Mouse (Mus musculus) erythroblast, adult 5-6 weeks (primary cell): ENCODE measurements around the gene Olfr457. TPM values are rescaled to one million over a fixed set of nuclear protein-coding genes. Genes with fewer than 3 reads are reported as not detected.
"Not testable (repeated sequence)": the region's sequence is repeated elsewhere in the genome, so short reads cannot be mapped to it uniquely, and the experiment has no call there.

Experiments
- ATAC-seq: replicated peaks from 2 replicates; pipeline ENCODE4 v1.8.0; 2016; ENCODE audit warnings: moderate number of reproducible peaks, mild to moderate bottlenecking, moderate TSS enrichment, inconsistent platforms; ENCODE audit not compliant: poor library complexity, low FRiP score, severe bottlenecking
- total RNA-seq, 2 experiments: library from RNA; stranded (forward) in 1 of 2; stranded (reverse) in 1 of 2; fragments of 150-400 nt in 1 of 2; fragments of 200-764, 138-1000 nt in 1 of 2; gene quantifications; 2 replicates each; pipeline versions ENCODE4 v1.2.3 to v1.2.4; 2015 to 2017; ENCODE audit warnings: low replicate concordance in 2 of 2

Olfr457 gene
- not detected in 2 replicates for total RNA-seq (2015; ENCODE audit: low replicate concordance)
- 0.42 TPM in 1 of 2 replicates, not detected in the other for total RNA-seq (2017; ENCODE audit: low replicate concordance)

DNA sequence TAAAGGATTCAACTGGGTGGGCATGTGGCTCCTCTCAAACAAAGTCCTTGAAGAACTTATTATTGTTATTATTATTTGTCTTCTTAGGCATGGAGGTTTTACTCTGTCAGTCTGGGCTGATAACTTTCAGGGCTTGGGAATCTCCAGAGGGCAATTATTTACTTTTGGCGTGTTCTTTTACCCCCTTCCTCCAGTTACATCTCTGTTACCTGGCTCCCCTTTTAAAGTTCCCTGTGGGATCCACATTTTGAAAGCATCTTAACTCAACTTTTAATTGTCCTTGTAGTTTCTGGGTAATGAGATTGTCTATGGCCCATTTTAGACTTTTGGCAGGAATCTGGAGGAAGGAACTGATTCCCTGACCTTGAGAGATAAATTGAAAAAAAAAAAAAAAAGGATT lies at the start of gene Olfr457:
Gene Olfr457, minus strand, starts transcription at position 101 of the 400 bp plus-strand sequence.
- no peak for ATAC-seq

DNA sequence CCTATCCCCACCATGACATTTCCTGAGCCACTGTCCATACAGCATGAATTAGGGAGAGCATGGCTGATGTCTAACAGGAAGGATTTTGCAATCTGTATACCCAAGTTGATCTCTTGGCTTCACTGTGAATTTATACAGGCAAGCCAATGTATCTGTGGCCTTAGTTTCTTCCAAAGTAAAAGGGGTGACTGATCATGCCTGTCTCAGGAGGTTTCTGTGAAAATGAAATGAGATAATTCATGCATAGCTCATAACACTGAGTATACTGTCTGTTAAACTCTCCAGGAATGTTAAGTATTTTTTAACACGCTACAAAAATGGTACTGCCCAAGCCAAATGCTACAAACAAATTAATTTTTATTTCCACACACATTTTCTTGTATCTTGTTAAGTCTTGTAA lies 37.3 kb upstream of the Olfr457 start:
- no peak for ATAC-seq

DNA sequence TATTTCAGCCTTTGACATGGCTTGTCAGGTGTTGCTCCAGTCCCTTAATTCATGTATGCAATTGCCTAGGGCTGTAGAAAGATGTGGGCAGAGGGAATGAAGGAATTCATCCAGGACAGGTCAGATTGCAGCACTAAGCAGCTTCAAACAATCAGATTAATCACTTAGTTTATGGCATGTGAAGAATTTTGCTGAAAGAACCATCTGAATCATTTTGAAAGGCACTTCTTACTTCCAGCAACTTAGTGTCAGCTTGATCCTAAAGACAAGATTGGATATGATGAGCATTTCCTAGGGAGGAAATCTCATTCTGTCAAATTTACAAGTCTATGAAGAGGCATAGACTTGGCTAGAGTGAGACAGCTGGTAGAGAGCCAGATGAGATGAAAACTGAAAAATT lies 33.2 kb upstream of the Olfr457 start:
- ATAC-seq: no peak

DNA sequence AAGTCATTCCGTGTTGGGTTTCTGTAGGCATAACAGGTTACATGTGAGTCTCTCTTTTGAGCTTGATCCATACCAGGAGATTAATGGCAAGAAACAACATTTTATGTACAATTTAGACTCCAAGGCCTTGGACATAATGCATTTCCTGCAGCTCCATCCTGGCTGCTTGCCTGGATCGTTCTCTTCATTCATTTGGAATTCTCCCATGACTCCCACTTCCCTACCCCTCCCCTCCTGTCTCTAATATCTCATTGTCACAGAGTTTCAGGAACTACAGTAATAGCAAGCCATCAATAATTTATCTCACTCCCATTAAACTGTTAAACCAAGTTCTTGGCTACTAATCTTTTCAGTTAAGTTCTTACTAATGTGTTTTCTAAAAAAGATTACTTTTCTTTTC lies 27.3 kb upstream of the Olfr457 start:
- ATAC-seq: no peak

DNA sequence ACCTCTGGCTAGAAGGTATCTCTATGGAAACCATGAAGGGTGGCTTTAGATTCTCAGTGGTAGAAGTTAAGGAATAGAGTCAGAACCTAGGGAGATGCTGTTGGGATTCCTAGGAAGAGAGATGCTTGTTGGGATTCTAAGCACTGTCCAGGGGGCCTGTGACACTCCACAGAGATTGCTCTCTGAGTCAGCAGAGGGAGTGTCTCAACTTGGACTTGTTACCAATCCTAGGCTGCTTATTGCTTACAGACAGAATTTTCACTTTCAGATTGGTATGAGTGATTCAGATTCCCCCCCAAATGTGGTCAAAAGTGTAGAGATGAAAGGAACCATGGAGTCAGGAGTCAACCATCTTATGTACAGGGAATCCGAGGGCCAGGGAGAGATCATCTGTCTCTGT lies 13.6 kb upstream of the Olfr457 start:
- no peak for ATAC-seq

DNA sequence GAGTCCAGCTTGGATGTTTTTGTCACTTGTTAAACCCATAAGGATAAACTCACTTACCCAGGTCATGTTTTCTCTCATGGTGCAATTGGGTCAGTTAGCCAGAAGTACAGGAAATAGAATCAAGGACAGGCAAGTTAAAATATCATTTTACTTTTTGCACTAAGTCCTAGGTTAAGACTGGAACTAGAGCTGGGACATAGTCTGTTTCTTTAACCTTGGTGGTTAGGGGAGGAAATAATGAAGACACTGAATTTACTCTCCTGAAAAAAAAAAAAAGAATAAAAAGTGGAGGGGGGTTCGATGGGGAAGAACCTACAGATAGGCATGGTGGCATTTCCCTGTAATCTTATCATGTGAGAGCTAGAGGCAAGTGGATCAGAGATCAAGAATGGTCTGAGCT lies 11.0 kb upstream of the Olfr457 start, which contains the start of gene Olfr456:
Gene Olfr456, minus strand, starts transcription at position 101 of the 400 bp plus-strand sequence.
- ATAC-seq: no peak

DNA sequence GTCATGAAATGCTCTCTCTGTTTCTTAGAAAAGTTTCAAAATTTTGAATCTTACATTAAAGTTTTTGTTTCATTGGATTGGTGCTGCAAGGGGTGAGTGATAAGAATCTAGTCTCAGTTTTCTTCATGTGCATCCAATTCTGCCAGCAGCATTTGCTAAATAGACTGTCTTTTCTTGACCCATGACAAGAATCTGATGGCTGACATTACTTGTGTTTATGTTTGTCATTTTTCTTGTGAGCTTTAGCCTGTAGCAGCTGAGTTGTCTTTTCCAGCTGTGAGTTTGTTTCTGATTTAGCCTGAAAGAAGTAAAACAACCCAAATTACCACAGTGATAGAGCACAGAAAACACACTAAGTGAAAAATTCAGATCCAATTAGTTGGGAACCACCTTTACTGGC lies 8.5 kb upstream of the Olfr457 start:
- no peak for ATAC-seq

DNA sequence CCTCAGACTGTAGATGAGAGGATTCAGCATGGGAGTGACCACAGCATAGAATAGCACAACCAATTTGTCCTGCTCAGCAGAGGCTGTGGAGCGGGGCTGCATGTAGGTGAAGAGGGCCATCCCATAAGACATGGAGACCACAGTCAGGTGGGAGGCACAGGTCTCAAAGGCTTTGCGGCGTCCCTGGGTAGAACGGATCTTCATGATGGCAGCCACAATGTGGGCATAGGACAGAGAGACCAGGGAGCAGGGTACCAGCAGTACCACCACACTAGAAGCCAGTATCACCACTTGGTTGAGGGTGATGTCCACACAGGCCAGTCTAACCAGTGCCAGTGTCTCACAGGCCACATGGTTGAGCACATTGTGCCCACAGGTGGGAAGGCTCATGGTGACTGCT lies 4.8 kb downstream of the Olfr457 start:
- ATAC-seq: not testable (repeated sequence)

DNA sequence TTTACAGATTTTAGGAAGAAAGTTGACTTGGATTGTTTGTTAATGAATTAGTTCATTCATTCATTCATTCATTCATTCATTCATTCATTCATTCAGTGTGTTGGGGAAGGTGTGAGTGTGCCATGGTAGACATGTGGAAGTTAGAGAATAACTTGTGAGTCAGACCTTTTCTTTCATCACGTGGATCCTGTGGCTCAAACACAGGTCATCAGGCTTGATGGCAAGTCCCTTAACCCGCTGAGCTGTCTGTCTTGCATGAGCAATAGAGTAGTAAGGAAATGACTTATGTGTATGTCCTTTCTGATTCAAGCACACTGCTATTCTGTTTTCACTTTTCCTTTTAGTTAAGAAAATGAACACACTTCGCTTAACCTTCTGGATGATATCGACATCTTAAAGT lies 5.6 kb downstream of the Olfr457 start:
- ATAC-seq: no peak

DNA sequence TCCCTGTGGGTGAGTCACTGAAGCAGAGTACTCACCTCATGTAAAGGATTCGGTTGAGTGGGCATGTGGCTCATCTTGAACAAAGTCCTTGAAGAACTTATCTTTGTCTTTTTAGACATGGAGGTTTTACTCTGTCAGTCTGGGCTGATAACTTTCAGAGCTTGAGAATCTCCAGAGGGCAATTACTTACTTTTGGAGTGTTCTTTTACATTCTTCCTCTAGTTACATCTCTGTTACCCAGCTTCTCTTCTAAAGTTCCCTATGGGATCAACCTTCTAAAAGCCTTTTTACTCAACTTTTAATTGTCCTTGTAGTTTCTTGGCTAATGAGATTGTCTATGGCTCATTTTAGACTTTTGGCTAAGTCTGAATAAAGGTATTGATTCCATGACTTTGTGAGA lies 11.0 kb downstream of the Olfr457 start, which contains the start of gene Olfr458:
Gene Olfr458, minus strand, starts transcription at position 101 of the 400 bp plus-strand sequence.
- no peak for ATAC-seq

DNA sequence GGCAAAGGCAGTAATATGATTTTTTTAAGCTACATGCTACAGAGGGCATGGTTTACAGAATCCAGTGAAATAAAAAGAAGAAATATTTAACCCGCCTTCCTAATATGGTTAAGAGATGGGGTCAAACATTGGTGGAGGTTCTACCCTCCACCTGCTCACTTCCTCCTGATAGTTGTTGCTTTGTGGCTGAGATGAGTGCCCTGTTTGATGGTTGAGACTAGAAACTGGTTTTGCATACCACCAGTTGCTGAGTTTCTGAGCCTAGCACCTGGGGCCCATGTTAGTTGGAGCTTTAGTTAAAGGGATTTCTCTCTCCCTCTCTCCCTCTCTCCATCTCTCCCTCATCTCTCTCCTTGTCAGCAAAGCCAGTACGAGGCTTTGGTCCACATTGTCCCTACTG lies 28.8 kb downstream of the Olfr457 start:
- no peak for ATAC-seq

DNA sequence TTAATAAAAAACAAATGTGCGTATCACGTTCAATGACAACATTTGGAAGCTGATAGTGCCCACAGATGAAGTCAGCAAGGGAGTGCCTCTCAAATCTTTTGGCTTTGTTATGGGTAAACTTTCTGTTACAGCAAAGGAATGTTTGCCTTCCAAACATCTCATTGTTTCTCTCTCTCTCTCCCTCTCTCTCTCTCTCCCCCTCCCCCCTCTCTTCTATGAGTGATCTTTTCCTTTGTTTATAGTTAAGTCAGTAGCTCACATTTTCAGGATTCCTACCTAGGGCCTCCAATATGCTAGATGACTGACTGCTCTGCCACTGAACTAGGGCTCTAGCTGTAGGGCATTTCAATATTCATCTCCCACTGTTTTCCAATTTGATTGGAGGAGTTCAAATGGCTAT lies 31.6 kb downstream of the Olfr457 start:
- no peak for ATAC-seq

DNA sequence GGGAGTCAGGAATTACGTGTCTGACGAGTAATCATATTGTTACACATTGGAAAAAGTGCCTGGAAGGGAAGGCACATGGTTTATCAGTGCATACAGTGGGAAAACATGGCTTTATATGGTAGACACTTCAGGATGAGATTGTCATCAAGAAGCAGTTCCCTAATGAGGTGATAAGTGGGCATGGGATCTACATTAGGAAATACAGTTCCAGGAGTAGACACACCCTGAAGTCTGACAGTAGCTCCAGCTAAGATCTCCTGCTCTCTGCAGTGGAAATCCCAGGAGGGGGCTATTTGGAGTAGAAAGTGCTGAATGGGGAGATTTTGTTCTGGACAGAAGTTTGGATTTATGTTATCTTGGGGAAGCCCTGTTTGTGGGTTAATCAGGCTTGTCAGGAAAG lies 34.7 kb downstream of the Olfr457 start:
- no peak for ATAC-seq

DNA sequence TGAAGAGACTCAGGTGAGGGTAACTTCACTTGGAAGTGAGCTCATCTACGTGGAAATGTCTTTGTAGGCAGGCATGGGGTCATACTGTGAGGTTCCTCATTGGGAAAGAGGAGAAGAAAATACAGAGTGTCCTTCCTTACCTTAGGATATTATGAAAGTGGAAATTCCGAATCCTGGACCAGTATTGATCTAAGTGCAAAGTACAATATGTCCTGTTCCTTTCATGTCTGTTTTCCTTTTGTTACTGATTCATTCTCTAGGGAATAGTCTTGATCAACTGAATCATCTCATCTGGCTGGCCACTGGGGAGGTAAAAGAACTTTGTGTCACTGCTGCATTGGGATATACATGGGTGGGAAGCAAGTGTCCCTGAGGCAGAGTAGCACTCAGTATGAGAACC lies 40.6 kb downstream of the Olfr457 start:
- ATAC-seq: no peak

DNA sequence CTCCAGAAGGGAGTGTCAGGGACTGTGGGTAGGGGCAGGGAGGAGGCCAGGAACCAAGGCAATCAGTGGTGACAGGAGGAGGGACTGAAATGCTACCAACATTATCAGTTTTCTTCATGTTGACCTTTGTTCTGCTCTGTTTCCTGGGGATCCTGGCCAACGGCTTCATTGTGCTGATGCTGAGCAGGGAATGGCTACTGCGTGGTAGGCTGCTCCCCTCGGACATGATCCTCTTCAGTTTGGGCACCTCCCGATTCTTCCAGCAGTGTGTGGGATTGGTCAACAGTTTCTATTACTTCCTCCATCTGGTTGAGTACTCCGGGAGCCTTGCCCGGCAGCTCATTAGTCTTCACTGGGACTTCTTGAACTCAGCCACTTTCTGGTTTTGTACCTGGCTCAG lies 41.7 kb downstream of the Olfr457 start, which contains the start of gene Tas2r126:
Gene Tas2r126, plus strand, starts transcription at position 90 of the 400 bp plus-strand sequence.
- no peak for ATAC-seq

DNA sequence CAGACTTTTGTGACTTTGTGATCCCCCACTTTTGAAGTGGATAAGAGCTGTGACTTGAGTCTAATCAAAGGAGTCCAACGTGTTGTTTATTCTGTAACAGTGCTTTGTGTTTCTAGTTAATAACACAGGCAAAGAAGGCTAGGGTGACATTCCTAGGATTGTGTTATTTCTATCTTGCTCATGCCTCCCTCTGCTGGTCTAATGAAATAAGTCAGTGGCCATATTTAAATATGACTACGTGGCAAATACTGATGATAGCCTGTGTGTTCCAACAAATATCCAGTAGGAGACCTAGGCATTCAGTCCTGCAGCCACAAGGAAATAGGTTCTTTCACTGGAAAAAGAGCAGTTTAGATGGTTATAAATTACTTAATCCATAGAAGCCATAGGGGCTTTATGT lies 42.6 kb downstream of the Olfr457 start:
- ATAC-seq: no peak

DNA sequence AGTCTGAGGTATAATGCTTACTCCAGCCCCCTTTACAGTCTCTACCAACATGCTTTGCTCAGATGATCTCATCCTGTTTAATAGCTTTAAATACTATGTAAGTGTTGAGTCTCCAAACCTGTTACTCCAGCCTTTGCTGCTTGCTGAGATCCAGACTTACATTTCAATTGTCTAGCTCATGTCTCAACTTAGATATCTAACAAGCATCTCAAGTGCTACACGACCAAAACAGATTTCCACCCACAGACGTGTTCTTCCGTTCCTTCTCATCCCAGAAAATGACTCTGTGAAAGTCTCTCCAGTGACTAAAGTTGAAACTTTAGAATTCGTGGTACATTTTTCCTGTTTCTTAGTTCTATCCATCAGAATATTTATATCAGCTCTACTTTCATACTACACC lies 49.8 kb downstream of the Olfr457 start:
- no peak for ATAC-seq

DNA sequence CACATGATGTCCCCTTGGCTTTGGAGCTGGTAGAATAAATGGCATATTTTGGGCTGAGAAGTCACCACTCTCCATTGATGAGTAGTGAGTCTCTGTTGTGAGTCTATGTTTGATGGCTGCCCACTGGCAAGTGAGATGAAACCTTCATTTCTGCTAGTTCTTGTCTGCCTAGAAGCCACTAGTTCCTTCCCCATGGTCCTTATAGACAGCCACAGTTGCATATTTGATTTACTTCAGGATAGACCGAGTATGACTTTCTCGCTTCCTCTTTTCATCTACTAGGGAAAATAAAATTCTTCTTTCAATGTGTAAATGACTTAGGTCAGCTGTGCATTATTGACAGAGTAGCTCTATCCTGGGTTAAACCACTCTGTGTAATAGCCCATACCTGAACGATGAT lies 51.7 kb downstream of the Olfr457 start:
- no peak for ATAC-seq

DNA sequence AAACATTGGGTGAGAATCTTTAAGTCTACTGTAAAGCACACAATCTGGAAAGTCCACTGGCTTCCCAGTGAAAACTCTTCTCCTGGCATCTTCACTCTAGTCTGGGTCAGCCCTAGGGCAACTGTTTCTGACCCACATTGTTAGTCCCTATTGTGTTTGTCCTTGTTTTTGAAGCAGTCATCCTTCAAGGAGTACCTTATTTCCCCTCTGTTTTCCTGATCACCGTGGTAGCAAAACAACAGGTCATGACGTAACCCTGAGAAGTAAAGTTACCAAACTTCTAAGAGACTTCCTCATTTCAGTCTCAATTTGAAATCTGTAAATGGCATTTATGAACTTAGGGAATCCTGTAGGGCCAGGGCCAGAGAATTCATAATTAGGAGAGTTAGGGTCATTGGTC lies 54.7 kb downstream of the Olfr457 start:
- no peak for ATAC-seq

DNA sequence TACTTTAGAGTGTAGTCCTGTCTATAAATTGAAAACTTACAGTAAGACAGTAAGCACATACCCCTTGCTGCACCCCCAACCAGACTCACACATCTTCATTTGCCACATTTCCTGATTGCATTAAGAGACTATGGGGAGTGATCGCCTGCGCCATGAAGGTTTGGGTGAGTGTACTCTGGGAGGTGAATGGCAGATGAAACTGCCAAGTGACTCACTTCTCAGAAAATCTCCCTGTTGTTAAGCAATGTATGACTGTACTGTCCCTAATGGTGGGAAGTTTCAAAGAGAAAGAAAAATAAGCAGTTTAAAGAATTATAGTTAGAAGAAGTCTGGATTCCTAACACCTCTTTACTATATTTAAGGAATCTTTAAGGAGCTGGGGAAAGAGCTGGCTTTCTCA lies 56.7 kb downstream of the Olfr457 start:
- ATAC-seq: no peak
